Mouse (Mus musculus): Measurements from ENCODE around the gene Ceacam16. TPM values are rescaled to one million over a fixed set of nuclear protein-coding genes. Genes with fewer than 3 reads are reported as not detected.

Ceacam16 gene
- total and polyA plus RNA-seq, 3 experiments, result 1.1 to 7.7 (median 3.2) TPM

DNA sequence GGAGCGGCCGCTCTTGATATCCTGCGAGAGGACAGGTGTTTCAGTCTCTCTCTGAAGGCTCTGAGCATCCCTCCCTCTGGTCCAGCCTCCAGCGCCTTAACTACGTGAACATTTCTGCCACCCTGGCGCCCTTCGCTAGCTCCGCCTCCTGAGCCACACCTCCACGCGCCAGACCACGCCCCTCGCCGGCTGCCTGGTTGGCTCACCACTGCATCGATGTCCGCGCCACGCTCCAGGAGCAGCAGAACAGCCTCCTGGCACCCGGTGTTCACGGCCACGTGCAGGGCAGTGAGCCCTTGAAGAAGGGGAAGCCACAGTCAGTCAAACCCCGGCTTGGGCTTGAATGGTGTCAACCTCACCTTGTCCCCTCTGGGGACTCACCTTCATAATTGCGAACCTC is 50.0 kb downstream of the Ceacam16 start:
- peaks cover 6% of the 10 kb centered on the region; the same call in 1 of the 2 replicates for H3K79me2 ChIP-seq (replicated peaks; ENCODE audit: control insufficient read depth, extremely low read depth, insufficient read depth, poor library complexity, severe bottlenecking)
- dilution Hi-C loops (cut with MboI; ENCODE audit: extremely low pct_ligation_motif_present, extremely low pct_unique_long_range_greater_than_20kb, low sequenced_read_pairs), result no loop called here
- H3K36me3 ChIP-seq (replicated peaks in 1 of 2; ENCODE audit: control insufficient read depth in 1 of 2, insufficient read depth in 1 of 2, low read length in 1 of 2), result peaks cover 70 to 85% of the 10 kb centered on the region in 2 experiments
- no peak for DNase-seq (ENCODE audit: extremely low read depth)
- in situ Hi-C loops (cut with MboI; ENCODE audit: low pct_ligation_motif_present, low pct_unique_long_range_greater_than_20kb, low sequenced_read_pairs), result no loop called here
- H3K4me1 ChIP-seq (ENCODE audit: control insufficient read depth in 1 of 2, insufficient read depth in 2 of 2), result peaks cover 36 to 57% of the 10 kb centered on the region in 2 experiments
- H3K4me3 ChIP-seq (replicated peaks in 1 of 3; ENCODE audit: low read depth in 2 of 3, low read length in 2 of 3, poor library complexity in 1 of 3), result no peak overlapping the region
- H3K4me2 ChIP-seq (ENCODE audit: insufficient read depth, low read depth, poor library complexity, severe bottlenecking), result no peak overlapping the region
- no peaks in the 10 kb centered on the region for H3K27me3 ChIP-seq (replicated peaks)
- no peak overlapping the region for H3K9ac ChIP-seq (ENCODE audit: insufficient read depth, low read depth)
- H3K27ac ChIP-seq (ENCODE audit: insufficient read depth, low read depth), result no peak overlapping the region
- TF ChIP-seq SIN3A (IDR thresholded peaks at IDR 0.05; ENCODE audit: low read length), result no peak
- no peak for TF ChIP-seq CTCF (conservative IDR thresholded peaks at IDR 0.05 in 1 of 2, IDR thresholded peaks at IDR 0.05 in 1 of 2; ENCODE audit: low read depth in 2 of 2, low read length in 2 of 2)
- TF ChIP-seq MAFK (IDR thresholded peaks at IDR 0.05; ENCODE audit: insufficient replicate concordance, low read length), result no peak
- TF ChIP-seq POLR2AphosphoS2 (IDR thresholded peaks at IDR 0.05; ENCODE audit: low read depth, low read length), result no peak
- no peak for TF ChIP-seq RCOR1 (conservative IDR thresholded peaks at IDR 0.05; ENCODE audit: low read depth, low read length)
- no peak for TF ChIP-seq ZKSCAN1 (IDR thresholded peaks at IDR 0.05; ENCODE audit: borderline replicate concordance, low read depth, low read length)
- no peak for TF ChIP-seq GABPA (IDR thresholded peaks at IDR 0.05; ENCODE audit: insufficient replicate concordance, low read depth, low read length)
- TF ChIP-seq MAZ (IDR thresholded peaks at IDR 0.05; ENCODE audit: low read depth, low read length), result no peak
- no peak for TF ChIP-seq E2F4 (IDR thresholded peaks at IDR 0.05; ENCODE audit: insufficient replicate concordance, low read depth, low read length)
- no peak for TF ChIP-seq ZC3H11A (IDR thresholded peaks at IDR 0.05; ENCODE audit: low read depth, low read length)
- TF ChIP-seq TBP (conservative IDR thresholded peaks at IDR 0.05; ENCODE audit: low read depth, low read length), result no peak
- no peak for TF ChIP-seq ZMIZ1 (IDR thresholded peaks at IDR 0.05; ENCODE audit: low read depth, low read length)
- no peak for TF ChIP-seq CHD2 (IDR thresholded peaks at IDR 0.05; ENCODE audit: low read length)
- peaks cover 6% of the 10 kb centered on the region for H3K9me3 ChIP-seq (replicated peaks; ENCODE audit: low read length)

DNA sequence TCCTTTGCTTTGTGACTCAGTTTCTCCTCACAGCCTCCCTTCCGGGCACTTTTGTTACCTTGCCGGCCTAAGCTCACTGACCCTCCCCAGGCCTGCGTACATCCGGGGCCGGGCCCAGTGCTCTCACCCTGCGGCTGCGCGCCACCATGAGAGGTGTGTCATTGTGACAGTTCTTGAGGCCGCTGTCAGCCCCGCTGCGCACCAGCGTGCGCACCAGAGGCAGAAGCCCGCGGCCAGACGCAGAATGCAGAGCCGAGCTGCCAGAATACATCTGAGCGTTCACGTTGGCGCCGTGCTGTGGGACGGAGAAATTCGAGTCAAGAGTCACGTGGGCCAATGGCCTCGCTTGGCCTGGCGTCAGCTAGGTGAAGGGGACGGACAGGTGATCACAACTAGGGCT is 51.7 kb downstream of the Ceacam16 start:
- Histone ChIP-seq H3K4me1 (ENCODE audit: control insufficient read depth in 1 of 2, insufficient read depth in 2 of 2) (peaks cover 23 to 45% of the 10 kb centered on the region in 2 experiments), H3K27me3 (replicated peaks) (no peaks in the 10 kb centered on the region), H3K4me3 (replicated peaks in 1 of 3; ENCODE audit: low read depth in 2 of 3, low read length in 2 of 3, poor library complexity in 1 of 3) (no peak overlapping the region), H3K79me2 (replicated peaks; ENCODE audit: control insufficient read depth, extremely low read depth, insufficient read depth, poor library complexity, severe bottlenecking) (0 out of 2 replicates have a peak, but pooled peaks cover under 1% of the 10 kb centered on the region), H3K9me3 (replicated peaks; ENCODE audit: low read length) (peaks cover 12% of the 10 kb centered on the region), H3K27ac (ENCODE audit: insufficient read depth, low read depth) (no peak overlapping the region), H3K9ac (ENCODE audit: insufficient read depth, low read depth) (no peak overlapping the region), H3K36me3 (replicated peaks in 1 of 2; ENCODE audit: control insufficient read depth in 1 of 2, insufficient read depth in 1 of 2, low read length in 1 of 2) (peaks cover 63 to 80% of the 10 kb centered on the region in 2 experiments), H3K4me2 (ENCODE audit: insufficient read depth, low read depth, poor library complexity, severe bottlenecking) (no peak overlapping the region)
- in situ Hi-C loops (cut with MboI; ENCODE audit: low pct_ligation_motif_present, low pct_unique_long_range_greater_than_20kb, low sequenced_read_pairs) (no loop called here), dilution Hi-C loops (cut with MboI; ENCODE audit: extremely low pct_ligation_motif_present, extremely low pct_unique_long_range_greater_than_20kb, low sequenced_read_pairs) (no loop called here)
- TF ChIP-seq GABPA (IDR thresholded peaks at IDR 0.05; ENCODE audit: insufficient replicate concordance, low read depth, low read length) (no peak), RCOR1 (conservative IDR thresholded peaks at IDR 0.05; ENCODE audit: low read depth, low read length) (no peak), PAX5 (IDR thresholded peaks at IDR 0.05; ENCODE audit: low read length) (no peak), ZNF384 (IDR thresholded peaks at IDR 0.05; ENCODE audit: low read depth, low read length) (no peak), POLR2A (IDR thresholded peaks at IDR 0.05; ENCODE audit: low read depth, low read length) (no peak), USF1 (IDR thresholded peaks at IDR 0.05; ENCODE audit: low read depth, low read length) (no peak), IRF4 (IDR thresholded peaks at IDR 0.05; ENCODE audit: low read depth, low read length) (no peak), JUN (IDR thresholded peaks at IDR 0.05; ENCODE audit: insufficient read depth, low read depth, low read length) (no peak), NELFE (IDR thresholded peaks at IDR 0.05; ENCODE audit: low read depth, low read length) (no peak), CHD1 (IDR thresholded peaks at IDR 0.05; ENCODE audit: low read depth, low read length) (no peak), ETS1 (conservative IDR thresholded peaks at IDR 0.05; ENCODE audit: low read depth, low read length) (no peak), RAD21 (IDR thresholded peaks at IDR 0.05; ENCODE audit: low read depth, low read length) (no peak), JUND (conservative IDR thresholded peaks at IDR 0.05; ENCODE audit: low read depth, low read length) (no peak), KAT2A (IDR thresholded peaks at IDR 0.05; ENCODE audit: insufficient replicate concordance, low read length) (no peak), ZKSCAN1 (IDR thresholded peaks at IDR 0.05; ENCODE audit: borderline replicate concordance, low read depth, low read length) (no peak), POLR2AphosphoS2 (IDR thresholded peaks at IDR 0.05; ENCODE audit: low read depth, low read length) (no peak)
- no peak for DNase-seq (ENCODE audit: extremely low read depth)
